Mouse (Mus musculus) ES-Bruce4 (cell line): Measurements from ENCODE around the gene Lax1. TPM values are rescaled to one million over a fixed set of nuclear protein-coding genes. Genes with fewer than 3 reads are reported as not detected.

Experiments used
- H3K27ac ChIP-seq: 2 replicates; pipeline ENCODE4 v1.5.1; 2012; ENCODE audit warnings: low read length, inconsistent platforms; ENCODE audit not compliant: insufficient read depth
- H3K27me3 ChIP-seq: 2 replicates; pipeline ENCODE4 v1.6.1; 2012; ENCODE audit warnings: mild to moderate bottlenecking, low read length, inconsistent platforms; ENCODE audit not compliant: control insufficient read depth, poor library complexity, insufficient read depth, severe bottlenecking
- H3K36me3 ChIP-seq: 2 replicates; pipeline ENCODE4 v1.6.1; 2012; ENCODE audit warnings: inconsistent platforms, mild to moderate bottlenecking, low read length, moderate library complexity; ENCODE audit not compliant: control insufficient read depth, poor library complexity, insufficient read depth, severe bottlenecking
- H3K4me1 ChIP-seq: one replicate; pipeline ENCODE4 v1.8.1; 2011; ENCODE audit warnings: low read length; ENCODE audit not compliant: control insufficient read depth, insufficient read depth
- H3K4me3 ChIP-seq: 2 replicates; pipeline ENCODE4 v1.5.1; 2011; ENCODE audit warnings: low read depth, mild to moderate bottlenecking, low read length
- H3K9ac ChIP-seq: 2 replicates; pipeline ENCODE4 v1.6.1; 2012; ENCODE audit warnings: low read depth, mild to moderate bottlenecking, inconsistent platforms; ENCODE audit not compliant: poor library complexity, severe bottlenecking
- H3K9me3 ChIP-seq: replicated peaks from 2 replicates; pipeline ENCODE4 v1.6.1; 2012; ENCODE audit warnings: mild to moderate bottlenecking, low read length, inconsistent platforms; ENCODE audit not compliant: control insufficient read depth, poor library complexity, insufficient read depth, severe bottlenecking
- CTCF ChIP-seq: IDR thresholded peaks from one replicate; pipeline ENCODE4 v1.8.1; 2011; ENCODE audit warnings: low read depth, low read length
- EP300 ChIP-seq: IDR thresholded peaks from 2 replicates; pipeline ENCODE4 v1.6.1; 2011; ENCODE audit warnings: low read depth, low read length; ENCODE audit not compliant: insufficient read depth
- POLR2A ChIP-seq: IDR thresholded peaks from one replicate; pipeline ENCODE4 v1.8.1; 2011; ENCODE audit warnings: low read length; ENCODE audit not compliant: insufficient read depth
- polyA plus RNA-seq: library from polyadenylated mRNA; stranded (reverse); fragments of >200 nt; gene quantifications from 2 replicates; pipeline ENCODE4 v1.2.4, GENCODE M21; 2011; ENCODE audit warnings: low read depth; ENCODE audit not compliant: missing spikeins, insufficient read depth, insufficient read length

Lax1 gene
- polyA plus RNA-seq, 1 experiment, result 1.5 TPM

DNA sequence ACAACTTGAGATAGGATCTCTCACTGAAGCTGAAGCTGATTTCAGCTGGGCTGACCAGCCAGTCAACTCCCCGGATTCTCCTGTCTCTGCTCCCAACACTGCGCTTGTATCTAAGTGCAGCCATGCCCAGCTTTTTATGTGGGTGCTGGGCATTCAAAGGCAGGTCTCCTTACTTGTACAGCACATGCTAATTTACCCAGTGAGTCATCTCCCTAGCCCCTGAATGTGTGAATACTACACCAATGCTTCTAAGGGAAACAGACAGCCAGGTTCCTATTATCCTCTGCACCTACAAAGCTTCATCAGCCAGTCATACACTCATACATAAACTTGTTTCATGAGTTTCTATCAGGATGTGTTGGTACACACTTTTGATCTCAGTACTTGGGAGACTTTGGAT is 48.7 kb downstream of the Lax1 start:
- H3K27ac ChIP-seq, result no peak overlapping the region
- H3K4me3 ChIP-seq, result no peak overlapping the region
- peaks cover 95% of the 10 kb centered on the region for H3K36me3 ChIP-seq
- no peaks in the 10 kb centered on the region for H3K4me1 ChIP-seq
- H3K9me3 ChIP-seq, result no peaks in the 10 kb centered on the region
- H3K27me3 ChIP-seq, result no peaks in the 10 kb centered on the region
- no peak for TF ChIP-seq POLR2A
- TF ChIP-seq CTCF, result no peak
- no peak for TF ChIP-seq EP300
- H3K9ac ChIP-seq, result no peak overlapping the region

DNA sequence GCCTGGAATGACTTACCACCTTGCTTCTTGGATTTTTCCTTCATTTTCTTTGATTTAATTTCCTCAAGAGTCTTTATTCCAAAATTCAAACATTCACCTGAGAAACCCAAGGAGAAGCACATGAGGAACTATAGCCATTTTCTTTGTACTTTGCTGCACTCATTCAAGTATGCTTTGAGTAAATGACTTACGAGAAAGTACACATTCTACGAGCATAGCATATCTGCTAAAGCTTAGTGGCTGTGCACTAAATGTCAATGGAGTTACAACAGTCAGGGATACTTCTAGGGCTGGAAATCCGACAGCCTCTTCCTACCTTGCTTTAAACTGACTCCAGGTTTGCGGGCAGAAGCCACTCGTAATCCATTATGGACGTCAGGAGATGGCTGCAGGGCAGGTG is 51.4 kb downstream of the Lax1 start:
- Histone ChIP-seq H3K4me1 (no peaks in the 10 kb centered on the region), H3K36me3 (peaks cover 94% of the 10 kb centered on the region), H3K9ac (no peak overlapping the region), H3K27me3 (no peaks in the 10 kb centered on the region), H3K4me3 (no peak overlapping the region), H3K27ac (no peak overlapping the region), H3K9me3 (no peaks in the 10 kb centered on the region)
- TF ChIP-seq POLR2A (no peak), EP300 (no peak), CTCF (no peak)

DNA sequence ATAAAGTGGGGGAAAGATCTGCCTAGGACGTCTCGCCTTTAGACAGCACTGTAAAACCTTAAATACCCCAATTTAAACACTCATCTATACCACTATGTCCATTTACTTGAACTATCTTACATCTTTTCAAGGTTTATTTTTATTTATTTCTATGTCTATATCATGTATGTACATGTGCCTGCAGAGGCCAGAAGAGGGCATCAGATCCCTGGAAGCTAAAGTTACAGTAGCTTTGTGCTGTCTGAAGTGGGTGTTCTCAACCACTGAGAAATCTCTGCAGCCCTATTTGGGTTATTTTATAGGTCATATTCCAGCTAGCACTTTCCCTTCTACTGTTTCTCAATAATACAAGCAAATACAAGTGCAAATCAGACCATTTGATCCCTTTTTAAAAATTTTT is 57.7 kb downstream of the Lax1 start:
- Histone ChIP-seq H3K36me3 (peaks cover 93% of the 10 kb centered on the region), H3K4me1 (no peaks in the 10 kb centered on the region), H3K9ac (no peak overlapping the region), H3K9me3 (no peaks in the 10 kb centered on the region), H3K4me3 (no peak overlapping the region), H3K27me3 (no peaks in the 10 kb centered on the region), H3K27ac (no peak overlapping the region)
- TF ChIP-seq POLR2A, result no peak
- TF ChIP-seq EP300, result no peak
- no peak for TF ChIP-seq CTCF

Other genes with a start within 250 kb of the Lax1 start
- gene Snrpe, start 79.8 kb downstream of the Lax1 start, polyA plus RNA-seq, result 434 and 488 TPM in 2 replicates
- gene Zbed6, start 29.2 kb downstream of the Lax1 start, polyA plus RNA-seq, result 36.9 and 38.4 TPM in 2 replicates
- gene Gm38394, start 28.8 kb downstream of the Lax1 start, polyA plus RNA-seq, result 79.1 and 81.1 TPM in 2 replicates
- gene Atp2b4, start 110.9 kb upstream of the Lax1 start, polyA plus RNA-seq, result 16.1 and 19.4 TPM in 2 replicates
- gene Optc, start 217.9 kb upstream of the Lax1 start, polyA plus RNA-seq, result not detected in 2 replicates
- gene Prelp, start 231.3 kb upstream of the Lax1 start, polyA plus RNA-seq, result 0.37 TPM in 1 of 2 replicates, not detected in the other